Mouse (Mus musculus) limb, embryonic 10.5 days (tissue): ENCODE results near the gene Atp11c. TPM values are rescaled to one million over a fixed set of nuclear protein-coding genes. Genes with fewer than 3 reads are reported as not detected.

ENCODE experiments used
- DNase-seq: peaks from one replicate; pipeline ENCODE4 v3.0.0-alpha.2; 2017; ENCODE audit warnings: low spot score
- H3K27ac ChIP-seq: fragments of 300-500 bp; sonication (generic); 2 replicates; pipeline ENCODE4 v1.5.1; 2016; ENCODE audit warnings: mild to moderate bottlenecking
- H3K27me3 ChIP-seq: fragments of 300-500 bp; sonication (generic); 2 replicates; pipeline ENCODE4 v1.6.1; 2016; ENCODE audit warnings: low read depth, mild to moderate bottlenecking; ENCODE audit not compliant: poor library complexity, severe bottlenecking
- H3K36me3 ChIP-seq: fragments of 300-500 bp; sonication (generic); 2 replicates; pipeline ENCODE4 v1.6.1; 2016; ENCODE audit warnings: mild to moderate bottlenecking, moderate library complexity
- H3K4me1 ChIP-seq: fragments of 300-500 bp; sonication (generic); 2 replicates; pipeline ENCODE4 v1.6.1; 2016
- H3K4me3 ChIP-seq: fragments of 300-500 bp; sonication (generic); 2 replicates; pipeline ENCODE4 v1.5.1; 2016; ENCODE audit warnings: mild to moderate bottlenecking, moderate library complexity
- H3K9me3 ChIP-seq: fragments of 300-500 bp; sonication (generic); replicated peaks from 2 replicates; pipeline ENCODE4 v1.6.1; 2016; ENCODE audit warnings: mild to moderate bottlenecking
- WGBS: fragments of 180-500 bp; shearing (Covaris S2); methylation state at CpG from one replicate; pipeline ENCODE4 v1.1.7; 2016; 5-methylcytosine and 5-hydroxymethylcytosine counted together
- polyA plus RNA-seq: library from polyadenylated mRNA; unstranded; fragments of >200 nt; fragmentation: Nextera tagmentation; extraction: Ambion mirVana; gene quantifications from 2 replicates; pipeline ENCODE4 v1.2.1, GENCODE M21; 2016

Atp11c gene
- polyA plus RNA-seq, 1 experiment from 2014 or later = 14.3 TPM

- H3K9me3 ChIP-seq = no peaks in the 10 kb centered on the region
- H3K4me3 ChIP-seq = no peak overlapping the region
- H3K27me3 ChIP-seq = no peaks in the 10 kb centered on the region
These were observed 97.2 kb downstream of the Atp11c start for GRCm38 (mm10) chrX:60495308-60495707.

GRCm38 (mm10) chrX:60463786-60464185 is 128.7 kb downstream of the Atp11c start:
- H3K27ac ChIP-seq = no peak overlapping the region
- H3K27me3 ChIP-seq = no peaks in the 10 kb centered on the region
- no peak overlapping the region for H3K4me3 ChIP-seq
- 8% methylated on average over 2 of the region's 2 CpGs for WGBS
- no peaks in the 10 kb centered on the region for H3K4me1 ChIP-seq
- no peaks in the 10 kb centered on the region for H3K9me3 ChIP-seq
- DNase-seq = no peak
- H3K36me3 ChIP-seq = no peaks in the 10 kb centered on the region

More at GRCm38 (mm10) chrX:60495308-60495707, 97.2 kb downstream of the Atp11c start:
- no peaks in the 10 kb centered on the region for H3K4me1 ChIP-seq
- H3K27ac ChIP-seq = no peak overlapping the region
- no peak for DNase-seq
- H3K36me3 ChIP-seq = no peaks in the 10 kb centered on the region

- no peaks in the 10 kb centered on the region for H3K9me3 ChIP-seq
- H3K4me3 ChIP-seq = no peak overlapping the region
- H3K36me3 ChIP-seq = no peaks in the 10 kb centered on the region
- WGBS = 68% methylated on average over 4 of the region's 4 CpGs
- H3K4me1 ChIP-seq = no peaks in the 10 kb centered on the region
- no peaks in the 10 kb centered on the region for H3K27me3 ChIP-seq
- DNase-seq = no peak
- no peak overlapping the region for H3K27ac ChIP-seq
These were observed 177.9 kb downstream of the Atp11c start for GRCm38 (mm10) chrX:60414563-60415111.

DNA sequence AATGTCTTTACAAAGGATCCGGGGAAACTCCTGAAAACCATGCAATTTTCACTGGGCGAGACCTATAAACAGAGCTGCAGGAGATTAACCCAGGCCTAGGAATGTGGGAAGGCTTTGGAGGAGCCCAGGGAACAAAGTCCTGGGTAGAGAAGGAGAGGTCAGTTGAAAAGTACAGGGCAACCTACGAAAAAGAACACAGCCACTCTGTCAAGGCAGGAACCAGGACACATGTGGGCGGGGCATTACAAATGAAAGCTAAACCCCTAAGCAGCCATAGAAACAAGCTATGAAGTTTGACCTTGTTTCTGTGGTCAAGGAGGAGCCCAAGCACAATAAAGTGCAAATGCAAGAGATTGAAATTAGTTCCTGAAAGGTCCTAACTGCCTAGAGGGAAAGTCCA is 186.8 kb downstream of the Atp11c start:
- no peak for DNase-seq
- H3K9me3 ChIP-seq = no peaks in the 10 kb centered on the region
- H3K36me3 ChIP-seq = no peaks in the 10 kb centered on the region
- 0 out of 2 replicates have a peak, but pooled peaks cover 2% of the 10 kb centered on the region for H3K4me1 ChIP-seq
- 65% methylated on average over 4 of the region's 4 CpGs for WGBS
- peaks cover 24% of the 10 kb centered on the region for H3K27me3 ChIP-seq
- H3K27ac ChIP-seq = no peak overlapping the region
- H3K4me3 ChIP-seq = no peak overlapping the region

- H3K4me1 ChIP-seq = 0 out of 2 replicates have a peak, but pooled peaks cover 2% of the 10 kb centered on the region
- H3K27me3 ChIP-seq = peaks cover 24% of the 10 kb centered on the region
- DNase-seq = peak; percentile 81
- 12% methylated on average over 17 of the region's 17 CpGs for WGBS
- H3K9me3 ChIP-seq = no peaks in the 10 kb centered on the region
- H3K36me3 ChIP-seq = no peaks in the 10 kb centered on the region
- peak overlapping the region; percentile 97 for H3K27ac ChIP-seq
- H3K4me3 ChIP-seq = peak overlapping the region; percentile 68
These were observed 187.8 kb downstream of the Atp11c start for GRCm38 (mm10) chrX:60404668-60405044.

- peak; percentile 71 for DNase-seq
- 0 out of 2 replicates have a peak, but pooled peaks cover 2% of the 10 kb centered on the region for H3K4me1 ChIP-seq
- peak overlapping the region; percentile 68 for H3K4me3 ChIP-seq
- 12% methylated on average over 91 of the region's 126 CpGs for WGBS
- peak overlapping the region; percentile 97 for H3K27ac ChIP-seq
- H3K27me3 ChIP-seq = peaks cover 24% of the 10 kb centered on the region
- no peaks in the 10 kb centered on the region for H3K36me3 ChIP-seq
- H3K9me3 ChIP-seq = no peaks in the 10 kb centered on the region
These were observed 188.5 kb downstream of the Atp11c start for GRCm38 (mm10) chrX:60403764-60404667.

DNA sequence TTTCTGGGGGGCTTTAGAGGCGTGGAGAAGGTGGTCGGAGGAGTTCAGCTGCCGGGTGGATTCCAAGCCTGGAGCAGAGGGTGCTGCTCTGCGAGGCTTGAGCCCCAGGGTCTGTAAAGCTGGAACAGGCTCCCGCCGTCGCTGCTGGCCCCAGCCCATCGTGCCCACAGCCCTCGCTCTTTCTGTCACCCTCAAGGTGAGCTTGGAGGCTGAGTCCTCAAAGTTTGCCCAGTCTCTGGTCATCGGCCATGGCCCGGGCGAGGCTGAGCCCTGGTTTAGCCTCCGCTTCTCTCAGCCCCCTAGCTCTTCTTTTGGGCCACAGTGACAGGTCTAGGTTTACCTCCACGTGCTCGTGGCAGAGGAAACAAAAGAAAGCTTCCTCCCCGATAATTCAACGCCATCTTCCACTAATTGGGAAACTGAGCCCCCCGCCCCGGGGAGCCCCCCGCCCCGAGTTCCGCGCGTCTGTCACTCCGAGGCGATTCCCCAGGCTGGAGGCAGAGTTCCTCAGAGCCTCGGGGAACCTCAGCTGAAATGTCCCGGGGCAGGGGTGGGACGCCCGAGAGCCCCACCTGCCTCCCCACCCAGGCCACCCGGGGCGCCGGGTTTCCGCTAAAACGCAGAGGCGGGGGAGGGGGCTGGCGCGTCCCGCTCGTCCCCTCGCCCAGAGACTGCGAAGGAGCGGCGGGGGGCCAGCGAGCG is 189.3 kb downstream of the Atp11c start:
- 19% methylated on average over 43 of the region's 46 CpGs for WGBS
- Histone ChIP-seq H3K27me3 (peaks cover 24% of the 10 kb centered on the region), H3K36me3 (no peaks in the 10 kb centered on the region), H3K9me3 (no peaks in the 10 kb centered on the region), H3K27ac (peak overlapping the region; percentile 97), H3K4me1 (0 out of 2 replicates have a peak, but pooled peaks cover 2% of the 10 kb centered on the region), H3K4me3 (peak overlapping the region; percentile 68)
- DNase-seq = peak; percentile 38

- no peak overlapping the region for H3K27ac ChIP-seq
- no peaks in the 10 kb centered on the region for H3K36me3 ChIP-seq
- H3K4me3 ChIP-seq = no peak overlapping the region
- no peaks in the 10 kb centered on the region for H3K27me3 ChIP-seq
- 80% methylated on average over 4 of the region's 4 CpGs for WGBS
- no peak for DNase-seq
- no peaks in the 10 kb centered on the region for H3K4me1 ChIP-seq
- H3K9me3 ChIP-seq = no peaks in the 10 kb centered on the region
These were observed 198.2 kb downstream of the Atp11c start for GRCm38 (mm10) chrX:60394292-60394691.

DNA sequence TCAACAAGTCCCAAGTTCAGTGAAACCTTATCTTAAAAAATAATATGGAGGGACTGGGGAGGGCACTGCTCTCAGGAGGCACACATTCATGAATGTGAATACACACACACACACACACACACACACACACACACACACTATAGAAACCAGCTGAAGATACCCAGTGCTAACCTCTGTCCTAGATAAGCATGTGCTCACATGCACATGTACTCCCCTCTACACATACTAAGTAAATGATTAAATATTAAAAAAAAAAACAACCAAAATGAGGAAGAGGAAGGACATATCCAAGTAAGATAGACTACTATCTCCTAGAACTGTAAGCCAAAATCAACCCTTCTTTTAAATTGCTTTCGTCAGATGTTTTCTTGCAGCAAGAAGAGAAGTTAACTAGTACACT is 205.6 kb downstream of the Atp11c start:
- H3K27ac ChIP-seq = no peak overlapping the region
- WGBS = 93% methylated on average over 1 of the region's 1 CpGs

GRCm38 (mm10) chrX:60381711-60382110 is 210.8 kb downstream of the Atp11c start:
- Histone ChIP-seq H3K27me3 (no peaks in the 10 kb centered on the region), H3K4me3 (no peak overlapping the region), H3K36me3 (no peaks in the 10 kb centered on the region), H3K9me3 (no peaks in the 10 kb centered on the region), H3K27ac (no peak overlapping the region), H3K4me1 (no peaks in the 10 kb centered on the region)
- no peak for DNase-seq
- WGBS = 77% methylated on average over 2 of the region's 2 CpGs

More for the DNA sequence above, 205.6 kb downstream of the Atp11c start:
- no peaks in the 10 kb centered on the region for H3K4me1 ChIP-seq
- H3K36me3 ChIP-seq = no peaks in the 10 kb centered on the region
- no peak overlapping the region for H3K4me3 ChIP-seq
- DNase-seq = no peak
- no peaks in the 10 kb centered on the region for H3K27me3 ChIP-seq
- H3K9me3 ChIP-seq = no peaks in the 10 kb centered on the region

GRCm38 (mm10) chrX:60380386-60380785 is 212.1 kb downstream of the Atp11c start:
- no peak for DNase-seq
- no peaks in the 10 kb centered on the region for H3K4me1 ChIP-seq
- no peaks in the 10 kb centered on the region for H3K9me3 ChIP-seq
- no peak overlapping the region for H3K4me3 ChIP-seq
- H3K36me3 ChIP-seq = no peaks in the 10 kb centered on the region
- no peak overlapping the region for H3K27ac ChIP-seq
- no peaks in the 10 kb centered on the region for H3K27me3 ChIP-seq

DNA sequence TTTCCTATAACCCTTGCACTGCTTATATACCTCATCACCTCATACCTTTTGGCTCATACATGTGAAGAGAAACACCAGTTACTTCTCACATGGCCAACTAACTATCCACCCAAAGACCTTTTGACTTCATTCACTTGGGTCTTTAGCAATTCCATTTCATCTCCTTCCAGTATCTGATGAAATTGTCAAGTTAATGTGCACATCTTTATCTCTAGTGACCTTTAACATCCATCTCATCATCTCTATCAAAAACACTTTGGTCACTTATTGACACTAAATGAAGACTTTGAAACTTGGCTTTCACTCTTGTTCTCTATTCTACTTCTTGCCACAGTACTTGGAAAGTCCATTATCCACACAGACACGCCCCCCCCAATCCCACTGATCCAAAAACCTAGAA is 243.8 kb downstream of the Atp11c start:
- Histone ChIP-seq H3K4me1 (no peaks in the 10 kb centered on the region), H3K27ac (no peak overlapping the region), H3K9me3 (no peaks in the 10 kb centered on the region), H3K4me3 (no peak overlapping the region), H3K27me3 (no peaks in the 10 kb centered on the region), H3K36me3 (no peaks in the 10 kb centered on the region)
- WGBS = 79% methylated on average over 1 of the region's 1 CpGs
- DNase-seq = no peak

DNA sequence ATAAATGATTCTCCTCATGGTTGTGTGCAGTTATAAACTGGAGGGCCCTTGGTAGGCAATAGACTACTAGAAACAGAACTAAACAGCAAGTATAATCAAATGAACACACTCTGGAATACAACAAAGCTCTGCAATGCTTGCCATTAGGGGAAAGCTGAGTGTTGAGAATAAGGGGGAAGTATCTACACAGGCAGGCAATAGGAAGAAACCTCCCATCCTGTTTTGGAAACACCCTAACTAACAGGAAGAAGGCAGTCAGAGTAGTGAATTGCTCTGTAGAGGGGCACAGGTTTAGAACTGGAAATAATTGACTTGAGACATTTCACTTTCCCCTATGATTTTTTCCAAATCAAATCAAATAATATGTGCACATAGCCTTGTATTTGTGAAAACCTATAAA is 247.1 kb downstream of the Atp11c start:
- no peaks in the 10 kb centered on the region for H3K36me3 ChIP-seq
- no peaks in the 10 kb centered on the region for H3K4me1 ChIP-seq
- H3K9me3 ChIP-seq = no peaks in the 10 kb centered on the region
- H3K4me3 ChIP-seq = no peak overlapping the region
- no peak overlapping the region for H3K27ac ChIP-seq
- H3K27me3 ChIP-seq = no peaks in the 10 kb centered on the region
- no peak for DNase-seq
